Mouse (Mus musculus) neural tube, embryonic 12.5 days (tissue): ENCODE measurements around the gene Pou2f2. TPM values are rescaled to one million over a fixed set of nuclear protein-coding genes. Genes with fewer than 3 reads are reported as not detected.

Source experiments
- ATAC-seq: fragments of 200-750 bp; cut with Nextera tagmentation; 2 replicates; pipeline ENCODE4 v1.8.0; 2017; ENCODE audit warnings: low read depth, mild to moderate bottlenecking, moderate TSS enrichment, moderate library complexity; ENCODE audit not compliant: low FRiP score
- H3K27ac ChIP-seq: fragments of 300-500 bp; sonication (generic); 2 replicates; pipeline ENCODE4 v1.5.1; 2016
- H3K27me3 ChIP-seq: fragments of 300-500 bp; sonication (generic); replicated peaks from 2 replicates; pipeline ENCODE4 v1.6.1; 2016; ENCODE audit warnings: mild to moderate bottlenecking
- H3K36me3 ChIP-seq: fragments of 300-500 bp; sonication (generic); 2 replicates; pipeline ENCODE4 v1.6.1; 2016; ENCODE audit warnings: mild to moderate bottlenecking
- H3K4me1 ChIP-seq: fragments of 300-500 bp; sonication (generic); 2 replicates; pipeline ENCODE4 v1.6.1; 2016
- H3K4me2 ChIP-seq: fragments of 300-500 bp; sonication (generic); replicated peaks from 2 replicates; pipeline ENCODE4 v1.6.1; 2016; ENCODE audit warnings: mild to moderate bottlenecking
- H3K4me3 ChIP-seq: fragments of 300-500 bp; sonication (generic); 2 replicates; pipeline ENCODE4 v1.5.1; 2016
- H3K9ac ChIP-seq: fragments of 300-500 bp; sonication (generic); 2 replicates; pipeline ENCODE4 v1.6.1; 2016; ENCODE audit warnings: mild to moderate bottlenecking
- H3K9me3 ChIP-seq: fragments of 300-500 bp; sonication (generic); 2 replicates; pipeline ENCODE4 v1.6.1; 2016; ENCODE audit warnings: mild to moderate bottlenecking
- WGBS: fragments of 180-500 bp; shearing (Covaris S2); methylation state at CpG from one replicate; pipeline ENCODE4 v1.1.7; 2016; 5-methylcytosine and 5-hydroxymethylcytosine counted together
- polyA plus RNA-seq: library from polyadenylated mRNA; unstranded; fragments of >200 nt; fragmentation: Nextera tagmentation; extraction: Ambion mirVana; gene quantifications from 2 replicates; pipeline ENCODE4 v1.2.1, GENCODE M21; 2016

The Pou2f2 gene
- polyA plus RNA-seq, 1 experiment from 2014 or later: 32.6 TPM

- no peaks in the 10 kb centered on the region for H3K27me3 ChIP-seq
- H3K4me1 ChIP-seq: peaks cover 2% of the 10 kb centered on the region; the same call in 1 of the 2 replicates
- H3K9me3 ChIP-seq: no peaks in the 10 kb centered on the region
- ATAC-seq: no peak
- 80% methylated on average over 3 of the region's 3 CpGs for WGBS
- H3K36me3 ChIP-seq: peaks cover 31% of the 10 kb centered on the region
- H3K9ac ChIP-seq: no peak overlapping the region
- H3K27ac ChIP-seq: no peak overlapping the region
- no peak overlapping the region for H3K4me2 ChIP-seq
- H3K4me3 ChIP-seq: no peak overlapping the region
Observed at GRCm38 (mm10) chr7:25213099-25213498, 33.6 kb upstream of the Pou2f2 start.

GRCm38 (mm10) chr7:25210482-25210881 lies 31.0 kb upstream of the Pou2f2 start:
- 82% methylated on average over 4 of the region's 4 CpGs for WGBS
- Histone ChIP-seq H3K4me3 (no peak overlapping the region), H3K36me3 (peaks cover 31% of the 10 kb centered on the region), H3K9me3 (no peaks in the 10 kb centered on the region), H3K27ac (no peak overlapping the region), H3K27me3 (no peaks in the 10 kb centered on the region), H3K9ac (no peak overlapping the region), H3K4me1 (no peaks in the 10 kb centered on the region), H3K4me2 (no peak overlapping the region)
- ATAC-seq: no peak

GRCm38 (mm10) chr7:25209161-25209622 lies 29.7 kb upstream of the Pou2f2 start:
- Histone ChIP-seq H3K9ac (no peak overlapping the region), H3K27ac (no peak overlapping the region), H3K27me3 (no peaks in the 10 kb centered on the region), H3K36me3 (peaks cover 35% of the 10 kb centered on the region), H3K4me1 (no peaks in the 10 kb centered on the region), H3K9me3 (no peaks in the 10 kb centered on the region), H3K4me2 (no peak overlapping the region), H3K4me3 (no peak overlapping the region)
- ATAC-seq: no peak
- WGBS: 76% methylated on average over 3 of the region's 3 CpGs

- no peak overlapping the region for H3K4me2 ChIP-seq
- H3K9me3 ChIP-seq: no peaks in the 10 kb centered on the region
- no peak overlapping the region for H3K27ac ChIP-seq
- H3K27me3 ChIP-seq: no peaks in the 10 kb centered on the region
- ATAC-seq: no peak
- no peak overlapping the region for H3K9ac ChIP-seq
- no peaks in the 10 kb centered on the region for H3K4me1 ChIP-seq
- 88% methylated on average over 16 of the region's 16 CpGs for WGBS
- H3K4me3 ChIP-seq: no peak overlapping the region
- H3K36me3 ChIP-seq: peaks cover 58% of the 10 kb centered on the region
Observed at GRCm38 (mm10) chr7:25206094-25206830, 26.7 kb upstream of the Pou2f2 start.

GRCm38 (mm10) chr7:25205355-25206093 lies 26.0 kb upstream of the Pou2f2 start:
- 89% methylated on average over 16 of the region's 16 CpGs for WGBS
- Histone ChIP-seq H3K27me3 (no peaks in the 10 kb centered on the region), H3K4me2 (no peak overlapping the region), H3K9me3 (no peaks in the 10 kb centered on the region), H3K36me3 (peaks cover 51% of the 10 kb centered on the region), H3K4me3 (no peak overlapping the region), H3K27ac (no peak overlapping the region), H3K9ac (no peak overlapping the region), H3K4me1 (no peaks in the 10 kb centered on the region)
- ATAC-seq: no peak

GRCm38 (mm10) chr7:25203624-25204023 lies 24.1 kb upstream of the Pou2f2 start:
- Histone ChIP-seq H3K9ac (no peak overlapping the region), H3K4me3 (no peak overlapping the region), H3K4me2 (no peak overlapping the region), H3K27me3 (no peaks in the 10 kb centered on the region), H3K36me3 (peaks cover 34% of the 10 kb centered on the region), H3K27ac (no peak overlapping the region), H3K4me1 (no peaks in the 10 kb centered on the region), H3K9me3 (no peaks in the 10 kb centered on the region)
- ATAC-seq: no peak
- WGBS: 87% methylated on average over 20 of the region's 20 CpGs

GRCm38 (mm10) chr7:25197384-25198018 lies 18.0 kb upstream of the Pou2f2 start:
- no peak for ATAC-seq
- no peaks in the 10 kb centered on the region for H3K27me3 ChIP-seq
- H3K4me2 ChIP-seq: no peak overlapping the region
- H3K36me3 ChIP-seq: peaks cover 9% of the 10 kb centered on the region
- no peak overlapping the region for H3K9ac ChIP-seq
- no peaks in the 10 kb centered on the region for H3K4me1 ChIP-seq
- H3K4me3 ChIP-seq: no peak overlapping the region
- WGBS: 74% methylated on average over 10 of the region's 10 CpGs
- no peaks in the 10 kb centered on the region for H3K9me3 ChIP-seq
- H3K27ac ChIP-seq: no peak overlapping the region

GRCm38 (mm10) chr7:25196107-25196506 lies 16.6 kb upstream of the Pou2f2 start:
- no peak for ATAC-seq
- Histone ChIP-seq H3K9ac (no peak overlapping the region), H3K4me3 (no peak overlapping the region), H3K4me2 (no peak overlapping the region), H3K27ac (no peak overlapping the region), H3K4me1 (no peaks in the 10 kb centered on the region), H3K27me3 (no peaks in the 10 kb centered on the region), H3K9me3 (no peaks in the 10 kb centered on the region), H3K36me3 (no peaks in the 10 kb centered on the region; the same call in 1 of the 2 replicates)
- 84% methylated on average over 9 of the region's 9 CpGs for WGBS

- Histone ChIP-seq H3K27ac (no peak overlapping the region), H3K9ac (no peak overlapping the region), H3K9me3 (no peaks in the 10 kb centered on the region), H3K4me1 (no peaks in the 10 kb centered on the region), H3K4me3 (no peak overlapping the region), H3K36me3 (no peaks in the 10 kb centered on the region), H3K4me2 (no peak overlapping the region), H3K27me3 (no peaks in the 10 kb centered on the region)
- WGBS: 78% methylated on average over 3 of the region's 3 CpGs
- ATAC-seq: no peak
Observed at GRCm38 (mm10) chr7:25195148-25195547, 15.6 kb upstream of the Pou2f2 start.

GRCm38 (mm10) chr7:25192110-25192509 lies 12.6 kb upstream of the Pou2f2 start:
- H3K9ac ChIP-seq: no peak overlapping the region
- no peak for ATAC-seq
- H3K27ac ChIP-seq: no peak overlapping the region
- H3K27me3 ChIP-seq: no peaks in the 10 kb centered on the region
- H3K4me2 ChIP-seq: no peak overlapping the region
- WGBS: 71% methylated on average over 8 of the region's 8 CpGs
- H3K36me3 ChIP-seq: no peaks in the 10 kb centered on the region
- H3K9me3 ChIP-seq: no peaks in the 10 kb centered on the region
- no peak overlapping the region for H3K4me3 ChIP-seq
- no peaks in the 10 kb centered on the region for H3K4me1 ChIP-seq

GRCm38 (mm10) chr7:25190806-25191205 lies 11.3 kb upstream of the Pou2f2 start:
- Histone ChIP-seq H3K9ac (no peak overlapping the region), H3K27ac (no peak overlapping the region), H3K27me3 (no peaks in the 10 kb centered on the region), H3K36me3 (no peaks in the 10 kb centered on the region), H3K4me2 (no peak overlapping the region), H3K4me3 (no peak overlapping the region), H3K4me1 (no peaks in the 10 kb centered on the region), H3K9me3 (no peaks in the 10 kb centered on the region)
- WGBS: 91% methylated on average over 11 of the region's 11 CpGs
- ATAC-seq: no peak
